Mouse (Mus musculus) heart, adult 2 months (tissue): ENCODE measurements at regions not wholly inside any gene's neighbourhood (a gene's known extent, or its start where the extent isn't known, plus 50 kb on each side); places are given as distances from the start of the nearest gene placed in this dataset.

Experiments used
- CTCF ChIP-seq: fragments of 200-600 bp; IDR thresholded peaks from 2 replicates; pipeline ENCODE4 v1.8.1; 2022; ENCODE audit warnings: antibody characterized with exemption, mild to moderate bottlenecking, moderate library complexity
- POLR2A ChIP-seq: fragments of 200-500 bp; IDR thresholded peaks from 2 replicates; pipeline ENCODE4 v1.6.1; 2011; ENCODE audit warnings: mild to moderate bottlenecking, low read depth, low read length, control low read depth; ENCODE audit not compliant: insufficient read depth

GRCm38 (mm10) chr15:34775714-34776113, 418.0 kb upstream of the 9430069I07Rik start:
- TF ChIP-seq CTCF (no peak), POLR2A (no peak)
